ENCODE assay signal across 8 mouse cellular contexts in genomic region chr11:118201833-118202409, GRCm38 (mm10). TPM values are rescaled to one million over a fixed set of nuclear protein-coding genes. Genes with fewer than 3 reads are reported as not detected.
A peak's percentile ranks its signal among the peaks of the same experiment; 100 is the strongest.
DNase-seq lines count a peak whose midpoint lies in the region; ATAC-seq and TF ChIP-seq lines count a peak whose summit lies in the region.

No protein-coding gene starts in this region.

- peaks cover 87% of the 10 kb centered on the region for H3K4me1 ChIP-seq in heart, embryonic 10.5 days
- H3K4me1 ChIP-seq in bone marrow macrophage, adult 2 months (ENCODE audit: control insufficient read depth, insufficient read depth, low read length): peaks cover 45% of the 10 kb centered on the region
- peaks cover 66% of the 10 kb centered on the region for H3K4me1 ChIP-seq in hindbrain, embryonic 12.5 days
- H3K4me1 ChIP-seq in liver, embryonic 16.5 days (ENCODE audit: control insufficient read depth, low read depth, low read length): peaks cover 27% of the 10 kb centered on the region

- H3K27me3 ChIP-seq in heart, embryonic 10.5 days (ENCODE audit: insufficient read depth, poor library complexity, severe bottlenecking): no peaks in the 10 kb centered on the region
- H3K27me3 ChIP-seq in hindbrain, embryonic 12.5 days: no peaks in the 10 kb centered on the region
- no peaks in the 10 kb centered on the region for H3K27me3 ChIP-seq in liver, embryonic 16.5 days (ENCODE audit: control insufficient read depth, insufficient read depth, low read depth, low read length)

- H3K27ac ChIP-seq in heart, embryonic 10.5 days: peak overlapping the region; percentile 80
- 0 out of 2 replicates have a peak overlapping the region, but pooled peaks have one; percentile 7 for H3K27ac ChIP-seq in bone marrow macrophage, adult 2 months (ENCODE audit: insufficient read depth, low read depth, low read length)
- peak overlapping the region; percentile 96 for H3K27ac ChIP-seq in hindbrain, embryonic 12.5 days
- H3K27ac ChIP-seq in liver, embryonic 16.5 days (ENCODE audit: low read length): no peak overlapping the region

- ATAC-seq in hindbrain, embryonic 12.5 days (ENCODE audit: low FRiP score): peak; percentile 72
- ATAC-seq in liver, embryonic 16.5 days (ENCODE audit: low read depth): no peak

- peak overlapping the region; percentile 52 for H3K4me3 ChIP-seq in heart, embryonic 10.5 days
- no peak overlapping the region for H3K4me3 ChIP-seq in bone marrow macrophage, adult 2 months (ENCODE audit: insufficient read depth, low read length)
- peak overlapping the region; percentile 44 for H3K4me3 ChIP-seq in hindbrain, embryonic 12.5 days
- H3K4me3 ChIP-seq in liver, embryonic 16.5 days (ENCODE audit: low read depth, low read length): no peak overlapping the region

- intact Hi-C loops in heart, postnatal 25 days (cut with DNase I): no loop called here

- peak overlapping the region; percentile 69 for H3K4me2 ChIP-seq in hindbrain, embryonic 12.5 days (replicated peaks)
- peak overlapping the region; percentile 39; the same call in 1 of the 2 replicates for H3K4me2 ChIP-seq in liver, embryonic 16.5 days (ENCODE audit: low read depth, low read length)

- WGBS in heart, embryonic 10.5 days: 14% methylated on average over 9 of the region's 9 CpGs
- 12% methylated on average over 9 of the region's 9 CpGs for WGBS in hindbrain, embryonic 12.5 days
- WGBS in liver, embryonic 16.5 days (ENCODE audit: insufficient replicate concordance): 43% methylated on average over 9 of the region's 9 CpGs

- H3K9ac ChIP-seq in hindbrain, embryonic 12.5 days: peak overlapping the region; percentile 85
- no peak overlapping the region for H3K9ac ChIP-seq in liver, embryonic 16.5 days (ENCODE audit: low read depth, low read length)

- H3K9me3 ChIP-seq in heart, embryonic 10.5 days: no peaks in the 10 kb centered on the region
- no peaks in the 10 kb centered on the region for H3K9me3 ChIP-seq in hindbrain, embryonic 12.5 days (replicated peaks)
- H3K9me3 ChIP-seq in liver, embryonic 16.5 days (replicated peaks; ENCODE audit: control insufficient read depth, low read length): no peaks in the 10 kb centered on the region

- TF ChIP-seq POLR2A in bone marrow macrophage, adult 2 months (IDR thresholded peaks at IDR 0.05; ENCODE audit: borderline replicate concordance, low read depth, low read length): no peak

- H3K36me3 ChIP-seq in heart, embryonic 10.5 days: no peaks in the 10 kb centered on the region
- H3K36me3 ChIP-seq in hindbrain, embryonic 12.5 days: no peaks in the 10 kb centered on the region
- H3K36me3 ChIP-seq in liver, embryonic 16.5 days (ENCODE audit: control insufficient read depth, insufficient read depth): no peaks in the 10 kb centered on the region

- no peak for TF ChIP-seq CTCF in bone marrow macrophage, adult 2 months (IDR thresholded peaks at IDR 0.05; ENCODE audit: low read depth, low read length)

- no peak for DNase-seq in heart, embryonic 10.5 days (ENCODE audit: low spot score)
- DNase-seq in heart, postnatal 25 days (ENCODE audit: low spot score): no peak
- no peak for DNase-seq in urinary bladder, postnatal 25 days (ENCODE audit: low spot score)
- no peak for DNase-seq in urinary bladder, postnatal 4 days (ENCODE audit: low spot score in 2 of 2)
- DNase-seq in right cerebral cortex, postnatal 4 days: no peak

RNA-seq across cellular contexts. Expression of gene Cyth1, which starts 46.5 kb away (rescaled TPM):
- polyA plus RNA-seq in heart, embryonic 10.5 days (2016; fragmentation: Nextera tagmentation; extraction: Ambion mirVana): 15.5 and 15.6 TPM in 2 replicates
- 10 to 100 TPM; 48.9 to 53.8 TPM for total RNA-seq in heart, postnatal 25 days (2021)
- polyA plus RNA-seq in bone marrow macrophage, adult 2 months (2012; ENCODE audit: insufficient read depth, insufficient read length, missing spikeins): 41.8 and 47.2 TPM in 2 replicates
- 29.0 and 33.5 TPM in 2 replicates for polyA plus RNA-seq in hindbrain, embryonic 12.5 days (2016; fragmentation: Nextera tagmentation; extraction: Ambion mirVana)
- 3.9 and 4.1 TPM in 2 replicates for polyA plus RNA-seq in liver, embryonic 16.5 days (2015; fragmentation: Nextera tagmentation; extraction: Ambion mirVana)

Comparison
In these comparisons a context has a peak if more than half of its experiments do, and no peak if none do; other contexts are left out.
1. H3K4me3 ChIP-seq: peak in heart, embryonic 10.5 days (single experiment) and hindbrain, embryonic 12.5 days (single experiment); none in bone marrow macrophage, adult 2 months (single experiment) and liver, embryonic 16.5 days (single experiment).